Mouse (Mus musculus) megakaryocyte, embryonic 14.5 days (primary cell): ENCODE measurements around the gene Tex11. TPM values are rescaled to one million over a fixed set of nuclear protein-coding genes. Genes with fewer than 3 reads are reported as not detected.
"Not testable (repeated sequence)": the region's sequence is repeated elsewhere in the genome, so short reads cannot be mapped to it uniquely, and the experiment has no call there.

ENCODE experiments used
- H3K27me3 ChIP-seq: replicated peaks from 2 replicates; pipeline ENCODE3; 2012; ENCODE audit warnings: inconsistent platforms
- H3K36me3 ChIP-seq: replicated peaks from 2 replicates; pipeline ENCODE3; 2012; ENCODE audit warnings: low read length, inconsistent platforms, mixed read lengths
- H3K4me1 ChIP-seq: 2 replicates; pipeline ENCODE4 v1.6.1; 2012; ENCODE audit warnings: inconsistent platforms
- H3K4me3 ChIP-seq: replicated peaks from 2 replicates; pipeline ENCODE3; 2012; ENCODE audit warnings: moderate library complexity, mild to moderate bottlenecking, inconsistent platforms
- H3K9me3 ChIP-seq: 2 replicates; pipeline ENCODE4 v1.6.1; 2012; ENCODE audit warnings: inconsistent platforms
- FLI1 ChIP-seq: IDR thresholded peaks from 2 replicates; pipeline ENCODE4 v1.6.1; 2012; ENCODE audit warnings: low read length, inconsistent platforms, mixed read lengths
- GATA1 ChIP-seq: IDR thresholded peaks from 3 replicates; pipeline ENCODE4 v1.6.1; 2012; ENCODE audit warnings: mixed read lengths, low read length, inconsistent platforms, borderline replicate concordance
- polyA plus RNA-seq: library from polyadenylated mRNA; stranded (reverse); fragments of >175 nt; gene quantifications from 2 replicates; pipeline ENCODE4 v1.2.3, GENCODE M21; 2012; ENCODE audit warnings: low replicate concordance; ENCODE audit not compliant: insufficient read depth

Tex11 gene
- not detected in 2 replicates for polyA plus RNA-seq

- H3K36me3 ChIP-seq: no peaks in the 10 kb centered on the region
- H3K4me3 ChIP-seq: no peak within 1 kb of the TSS
- H3K4me1 ChIP-seq: no peaks in the 10 kb centered on the region
- TF ChIP-seq FLI1 (no peak), GATA1 (no peak)
- peaks cover 2% of the 10 kb centered on the region for H3K27me3 ChIP-seq
- H3K9me3 ChIP-seq: peaks cover 9% of the 10 kb centered on the region
These were observed at the start of gene Tex11 for GRCm38 (mm10) chrX:101059541-101059940. Gene Tex11, minus strand, starts transcription at chrX:101059667.

DNA sequence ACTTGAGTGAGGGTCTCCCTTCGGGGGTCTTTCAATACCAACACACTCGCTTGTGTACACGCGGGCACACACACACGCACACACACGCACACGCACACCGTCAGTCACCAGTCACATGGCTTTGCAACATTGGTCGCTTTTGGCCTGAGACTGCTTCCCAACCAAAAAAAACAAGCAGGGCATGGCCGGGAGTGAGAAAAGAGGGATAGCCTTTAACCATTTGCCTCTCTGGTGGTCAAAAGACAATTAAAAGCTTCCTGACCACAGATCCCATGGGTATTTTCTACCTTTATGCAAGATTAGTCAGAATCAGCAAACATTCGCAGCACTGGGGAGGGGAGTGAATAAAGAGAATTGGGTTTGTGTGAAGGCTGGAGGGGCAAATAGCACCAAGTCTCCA is 26.5 kb upstream of the Tex11 start, which contains the start of gene Slc7a3:
Gene Slc7a3, minus strand, starts transcription at position 101 of the 400 bp plus-strand sequence.
- Histone ChIP-seq H3K27me3 (peaks cover 38% of the 10 kb centered on the region), H3K4me1 (no peaks in the 10 kb centered on the region), H3K36me3 (no peaks in the 10 kb centered on the region), H3K4me3 (peak within 1 kb of the TSS; percentile 38), H3K9me3 (no peaks in the 10 kb centered on the region)
- TF ChIP-seq FLI1 (no peak), GATA1 (no peak)

DNA sequence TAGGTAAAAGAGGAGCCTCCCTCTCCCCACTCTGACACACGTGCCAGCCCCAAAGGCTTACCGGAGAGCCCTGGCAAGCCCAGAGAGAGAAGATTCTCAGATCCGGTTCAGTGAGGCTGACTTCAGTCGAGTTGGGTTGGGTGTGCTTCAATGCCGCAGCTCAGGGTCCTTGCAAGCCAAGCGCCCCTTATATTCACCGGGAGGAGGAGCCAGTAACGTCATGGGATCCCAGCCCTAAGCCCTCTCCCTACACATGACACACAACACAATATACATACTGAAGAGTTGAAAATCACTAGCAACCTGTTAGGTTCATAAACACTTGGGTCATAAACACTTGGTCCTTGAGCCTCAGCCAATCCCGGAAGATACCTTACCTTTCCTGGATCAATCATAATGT is 25.7 kb upstream of the Tex11 start:
- peaks cover 38% of the 10 kb centered on the region for H3K27me3 ChIP-seq
- not testable (repeated sequence) for H3K4me1 ChIP-seq, H3K9me3 ChIP-seq, H3K4me3 ChIP-seq, H3K36me3 ChIP-seq

DNA sequence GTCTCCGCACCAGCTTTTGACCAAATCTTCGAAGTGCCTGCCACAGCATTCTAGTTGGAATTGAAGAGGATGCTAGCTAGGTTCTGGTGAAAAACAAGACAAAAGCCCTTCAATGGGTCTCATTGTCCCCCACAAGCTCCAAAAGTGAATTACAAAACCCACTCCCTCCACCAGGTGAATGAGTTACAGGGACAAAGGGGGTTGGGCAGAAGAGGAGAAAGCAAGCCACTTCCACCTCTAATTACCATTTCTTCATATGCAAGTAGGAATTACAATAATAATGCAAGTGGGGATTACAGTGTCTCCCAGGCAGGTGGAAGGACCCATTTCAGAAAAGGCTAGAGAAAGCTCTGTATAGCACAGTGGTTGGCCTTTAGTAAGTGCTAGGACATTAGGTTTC is 24.7 kb upstream of the Tex11 start:
- H3K27me3 ChIP-seq: peaks cover 42% of the 10 kb centered on the region
- H3K9me3 ChIP-seq: no peaks in the 10 kb centered on the region

GRCm38 (mm10) chrX:101065245-101065644 is 5.8 kb upstream of the Tex11 start:
- Histone ChIP-seq H3K4me3 (no peak overlapping the region), H3K9me3 (peaks cover 2% of the 10 kb centered on the region; the same call in 1 of the 2 replicates), H3K36me3 (no peaks in the 10 kb centered on the region), H3K27me3 (no peaks in the 10 kb centered on the region), H3K4me1 (no peaks in the 10 kb centered on the region)
- TF ChIP-seq FLI1: no peak
- TF ChIP-seq GATA1: no peak

More for the DNA sequence above, 24.7 kb upstream of the Tex11 start:
- H3K36me3 ChIP-seq: no peaks in the 10 kb centered on the region
- TF ChIP-seq FLI1 (no peak), GATA1 (no peak)
- H3K4me3 ChIP-seq: no peak overlapping the region
- no peaks in the 10 kb centered on the region for H3K4me1 ChIP-seq

DNA sequence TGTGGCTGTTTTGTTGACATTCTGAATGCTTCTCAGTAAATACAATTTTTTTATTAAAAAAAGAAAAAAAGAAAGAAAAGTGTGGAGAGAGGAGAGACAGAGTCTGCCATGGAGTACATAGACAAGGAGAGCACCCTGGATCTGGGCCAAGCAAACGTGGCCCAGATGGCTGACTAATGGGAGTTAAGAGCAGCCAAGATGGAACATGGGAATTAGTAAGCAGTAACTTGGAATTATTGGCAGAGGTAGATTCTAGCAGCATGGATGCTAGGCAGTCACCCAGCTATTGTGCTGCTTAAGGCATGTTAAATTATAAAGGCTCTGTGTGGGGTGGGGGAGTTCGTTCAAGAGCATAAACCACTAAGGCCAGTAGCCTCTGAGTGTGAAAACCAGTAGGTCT is 4.0 kb upstream of the Tex11 start:
- H3K36me3 ChIP-seq: no peaks in the 10 kb centered on the region
- H3K4me3 ChIP-seq: no peak overlapping the region
- no peak for TF ChIP-seq GATA1
- no peak for TF ChIP-seq FLI1
- H3K9me3 ChIP-seq: peaks cover 9% of the 10 kb centered on the region
- H3K27me3 ChIP-seq: peaks cover 2% of the 10 kb centered on the region
- H3K4me1 ChIP-seq: no peaks in the 10 kb centered on the region

DNA sequence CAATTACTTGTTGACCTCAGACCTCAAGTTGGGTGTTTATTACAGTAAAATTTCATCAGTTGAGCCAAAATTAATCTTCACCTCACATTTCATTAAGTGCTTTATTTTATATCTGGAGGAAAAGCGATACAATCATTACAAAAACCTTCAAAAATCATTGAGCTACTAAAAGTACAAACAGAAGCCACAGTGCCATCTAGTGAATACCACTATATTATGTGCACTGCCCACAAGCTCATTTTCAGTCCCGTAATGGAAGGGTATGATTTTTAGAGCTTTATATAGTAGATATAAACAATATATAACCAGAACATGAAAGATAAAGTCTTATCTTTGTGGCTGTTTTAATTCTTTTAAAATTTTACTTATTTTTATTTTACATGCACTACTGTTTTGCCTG is 115.8 kb downstream of the Tex11 start:
- no peak for TF ChIP-seq GATA1
- TF ChIP-seq FLI1: no peak
- Histone ChIP-seq H3K4me3 (no peak overlapping the region), H3K36me3 (no peaks in the 10 kb centered on the region)

DNA sequence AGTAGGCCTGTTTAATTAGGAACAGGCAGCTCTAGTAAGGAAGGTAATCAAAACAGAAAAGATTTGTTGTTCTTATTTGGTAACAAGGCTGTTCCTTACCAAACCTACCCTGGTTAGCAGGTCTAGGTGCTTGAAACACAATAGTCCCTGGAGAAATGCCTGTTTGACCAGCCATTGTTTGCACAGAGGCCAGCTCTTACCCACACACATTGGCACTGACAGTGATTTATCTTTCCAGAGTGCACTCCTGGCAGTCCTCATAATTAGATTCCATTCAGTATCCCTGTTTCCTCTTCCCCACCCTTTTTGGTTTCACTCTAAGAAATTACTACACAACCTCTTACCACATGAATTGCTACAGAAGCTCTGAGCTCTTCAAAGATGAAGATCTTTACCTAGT is 220.3 kb downstream of the Tex11 start:
- Histone ChIP-seq H3K4me1 (no peaks in the 10 kb centered on the region), H3K9me3 (no peaks in the 10 kb centered on the region), H3K36me3 (no peaks in the 10 kb centered on the region), H3K4me3 (no peak overlapping the region), H3K27me3 (peaks cover 29% of the 10 kb centered on the region)
- TF ChIP-seq GATA1 (no peak), FLI1 (no peak)

More for the DNA sequence above, 115.8 kb downstream of the Tex11 start:
- H3K4me1 ChIP-seq: no peaks in the 10 kb centered on the region
- H3K9me3 ChIP-seq: no peaks in the 10 kb centered on the region
- H3K27me3 ChIP-seq: peaks cover 13% of the 10 kb centered on the region

DNA sequence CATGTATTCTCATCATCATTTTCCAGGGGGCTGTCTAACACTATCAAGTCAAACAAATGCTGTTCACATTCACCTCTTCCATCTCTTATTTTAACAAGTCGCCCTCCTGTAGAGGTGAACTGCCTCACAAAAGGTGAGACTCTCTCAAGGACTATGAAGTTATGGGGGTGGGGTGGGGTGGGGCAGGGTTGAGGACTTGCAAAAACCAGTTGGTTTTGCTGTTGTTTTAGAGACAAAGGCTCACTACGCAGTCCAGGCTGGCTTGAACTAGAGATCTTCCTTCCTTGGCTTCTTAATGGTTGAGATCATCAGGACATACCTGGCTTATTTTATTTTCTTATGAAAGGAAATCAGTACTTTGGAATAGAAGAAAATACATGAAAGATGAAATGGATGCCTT is 226.7 kb downstream of the Tex11 start:
- Histone ChIP-seq H3K4me3 (no peak overlapping the region), H3K27me3 (peaks cover 25% of the 10 kb centered on the region), H3K4me1 (no peaks in the 10 kb centered on the region), H3K9me3 (no peaks in the 10 kb centered on the region), H3K36me3 (no peaks in the 10 kb centered on the region)
- TF ChIP-seq GATA1 (no peak), FLI1 (no peak)

DNA sequence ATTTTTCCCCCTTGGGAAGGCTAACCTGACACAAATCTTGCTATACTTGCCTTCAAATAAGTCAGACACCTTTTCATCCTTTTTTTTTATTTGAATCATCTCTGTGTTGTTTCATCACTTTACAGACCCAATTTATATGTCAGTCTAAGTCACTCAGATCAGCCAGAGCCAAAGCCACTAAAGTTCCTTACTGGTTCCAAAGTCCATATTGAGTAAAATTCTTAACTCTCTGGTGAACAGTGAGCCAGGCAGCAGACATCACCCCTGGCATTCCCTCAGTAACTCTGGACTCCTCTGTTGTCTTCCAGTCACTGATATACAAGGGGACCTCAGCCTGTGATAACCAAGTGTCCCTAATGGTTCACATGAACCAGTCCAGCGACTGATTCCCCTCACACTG is 233.9 kb downstream of the Tex11 start:
- Histone ChIP-seq H3K36me3 (no peaks in the 10 kb centered on the region), H3K9me3 (no peaks in the 10 kb centered on the region; the same call in 1 of the 2 replicates), H3K4me1 (no peaks in the 10 kb centered on the region), H3K4me3 (no peak overlapping the region), H3K27me3 (peaks cover 22% of the 10 kb centered on the region)
- no peak for TF ChIP-seq GATA1
- no peak for TF ChIP-seq FLI1

DNA sequence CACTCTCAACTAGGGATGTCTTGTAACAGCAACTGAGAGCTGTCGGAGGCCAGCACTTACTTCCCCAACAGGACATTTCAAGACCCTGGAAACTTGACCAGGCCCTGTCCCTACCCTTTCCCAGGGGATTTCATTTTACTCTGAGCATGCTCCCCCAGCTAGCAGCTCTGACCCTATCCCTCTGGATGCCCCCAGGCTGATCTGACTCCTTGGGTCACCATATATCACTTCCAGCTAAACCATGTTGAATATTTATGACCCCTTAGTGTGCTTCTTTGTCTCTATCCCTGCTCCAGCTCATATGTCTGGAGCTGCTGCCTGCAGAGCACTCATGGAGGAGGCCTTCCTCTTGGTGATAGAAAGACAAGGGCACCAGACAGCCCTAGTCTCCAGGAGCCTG is 238.3 kb downstream of the Tex11 start:
- H3K27me3 ChIP-seq: peaks cover 21% of the 10 kb centered on the region
- TF ChIP-seq FLI1: no peak
- TF ChIP-seq GATA1: no peak
- H3K4me3 ChIP-seq: no peak overlapping the region
- peaks cover 19% of the 10 kb centered on the region for H3K36me3 ChIP-seq
- peaks cover 18% of the 10 kb centered on the region for H3K4me1 ChIP-seq
- no peaks in the 10 kb centered on the region for H3K9me3 ChIP-seq
